Mouse (Mus musculus): ENCODE data around the gene Trim29. TPM values are rescaled to one million over a fixed set of nuclear protein-coding genes. Genes with fewer than 3 reads are reported as not detected.

Trim29 gene
- under 1 TPM in 1 of 2 experiments, not detected in 1; 0.10 TPM for total RNA-seq (2021)

DNA sequence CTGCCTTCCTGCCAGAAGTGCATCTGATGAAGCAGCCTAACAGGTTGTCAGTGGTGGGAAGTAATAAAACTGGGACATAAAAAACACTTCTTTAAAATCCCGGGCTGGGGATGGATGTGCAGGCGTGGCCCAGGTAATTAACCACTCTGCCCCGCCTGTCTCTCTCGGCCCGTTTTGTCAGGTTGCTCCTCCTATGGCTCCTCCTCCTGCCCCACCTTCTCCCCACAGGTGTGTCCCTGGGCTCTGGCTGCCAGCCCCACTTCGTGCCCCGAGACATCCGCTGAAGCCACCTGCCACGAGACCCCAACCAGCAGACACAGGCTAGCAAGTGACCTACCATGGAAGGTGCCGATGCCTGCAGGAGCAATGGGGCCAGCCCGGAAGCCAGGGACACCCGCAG is at the start of gene Trim29:
Trim29 (plus strand) TSS at position 311 of the 400 bp plus-strand sequence.
- intact Hi-C loops (cut with DNase I), result no loop called here
- no peak for DNase-seq (ENCODE audit: low spot score)

DNA sequence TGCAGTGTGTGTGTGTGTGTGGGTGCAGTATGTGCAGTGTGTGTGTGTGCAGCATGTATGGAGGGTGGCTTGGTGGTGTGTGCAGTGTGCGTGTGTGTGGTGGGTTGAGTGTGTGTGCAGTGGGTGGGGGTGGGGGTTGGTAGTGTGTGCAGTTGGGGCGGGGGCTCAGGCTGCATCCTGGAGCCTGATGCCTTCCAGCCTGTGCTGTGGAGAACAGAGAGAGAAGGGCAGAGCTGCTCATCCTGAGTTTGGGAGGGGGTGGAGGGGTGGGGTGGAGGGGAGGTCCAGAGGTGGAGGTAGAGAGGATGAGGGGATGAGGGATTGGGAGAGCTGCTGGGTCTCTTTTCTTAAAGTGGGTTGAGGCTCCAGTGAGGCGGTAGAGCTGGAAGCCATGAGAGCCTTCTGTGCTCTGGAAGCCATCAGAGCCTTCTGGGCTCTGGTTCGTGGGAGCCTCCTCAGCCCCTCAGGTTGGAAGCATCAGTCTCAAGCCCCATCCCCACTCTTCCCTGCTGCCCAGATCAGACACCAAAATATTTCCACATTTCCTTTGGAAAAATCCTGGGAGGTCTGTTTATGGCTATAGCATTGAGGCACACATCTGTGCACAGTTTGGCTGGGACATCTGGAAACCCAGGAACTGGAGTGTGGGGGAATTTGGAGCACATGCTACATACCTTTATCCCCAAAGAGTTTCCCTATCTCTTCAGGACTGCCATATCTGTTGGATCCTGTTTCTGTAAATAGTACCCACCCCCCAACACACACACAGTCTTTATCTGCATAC is 49.3 kb upstream of the Trim29 start:
- intact Hi-C loops (cut with DNase I), result loop anchor here (1.0 kb wide), 1 partner anchor 12 kb away; no protein-coding TSS in a partner anchor

DNA sequence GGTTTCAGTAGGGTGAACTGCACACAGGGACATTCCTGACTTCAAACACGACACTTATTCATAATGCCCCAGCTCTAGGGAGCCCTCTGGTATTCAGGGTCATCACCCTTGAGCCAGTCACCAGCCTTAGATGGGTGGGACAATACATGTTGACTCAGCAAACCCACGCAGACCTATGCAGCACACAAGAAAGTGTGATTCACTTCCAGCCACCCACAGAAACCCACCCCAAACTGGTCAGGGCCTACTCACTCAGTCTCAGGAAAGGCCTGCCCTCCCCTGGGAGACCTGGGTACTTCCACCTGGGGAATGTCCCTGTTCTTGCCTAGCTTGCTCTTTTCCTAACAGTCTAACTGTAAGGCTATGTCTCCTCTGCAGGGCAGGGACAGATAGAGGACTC is 48.7 kb upstream of the Trim29 start:
- intact Hi-C loops (cut with DNase I), result loop anchor here (1.0 kb wide), 1 partner anchor 11 kb away; no protein-coding TSS in a partner anchor
- no peak for DNase-seq (ENCODE audit: low spot score)

More for the DNA sequence above, 49.3 kb upstream of the Trim29 start:
- DNase-seq (ENCODE audit: low spot score), result no peak

- DNase-seq (ENCODE audit: low spot score), result no peak
- intact Hi-C loops (cut with DNase I), result no loop called here
Measured at GRCm38 (mm10) chr9:43262390-43262789, 48.3 kb upstream of the Trim29 start.

GRCm38 (mm10) chr9:43262811-43263550 is 47.7 kb upstream of the Trim29 start:
- intact Hi-C loops (cut with DNase I), result no loop called here
- DNase-seq (ENCODE audit: low spot score), result no peak

DNA sequence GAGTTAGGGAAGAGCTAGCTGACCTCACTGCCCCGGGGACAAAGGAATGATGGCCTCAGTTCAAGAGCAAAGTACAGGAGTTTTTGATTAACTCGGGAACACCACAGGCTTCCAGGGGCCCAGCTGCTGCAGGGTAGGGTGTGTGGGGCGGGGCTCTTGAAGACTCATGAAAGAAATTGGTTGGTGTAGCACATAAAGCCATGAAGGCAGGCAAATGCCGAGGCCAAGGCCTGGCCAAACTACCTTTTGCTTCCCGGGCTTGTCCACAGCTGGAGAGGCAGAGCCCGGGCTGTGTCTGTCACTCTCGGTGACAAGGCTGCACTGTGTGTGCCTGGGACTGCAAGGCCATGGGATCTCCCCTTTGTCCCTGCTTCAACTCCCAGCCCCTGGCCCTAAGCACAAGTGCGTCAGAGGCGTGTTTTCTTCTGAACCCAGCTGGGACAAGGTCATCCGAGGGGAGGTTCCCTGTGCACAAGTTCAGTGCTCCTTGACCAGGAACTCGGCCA is 46.6 kb upstream of the Trim29 start:
- intact Hi-C loops (cut with DNase I), result no loop called here
- peak; percentile 70 for DNase-seq (ENCODE audit: low spot score)

DNA sequence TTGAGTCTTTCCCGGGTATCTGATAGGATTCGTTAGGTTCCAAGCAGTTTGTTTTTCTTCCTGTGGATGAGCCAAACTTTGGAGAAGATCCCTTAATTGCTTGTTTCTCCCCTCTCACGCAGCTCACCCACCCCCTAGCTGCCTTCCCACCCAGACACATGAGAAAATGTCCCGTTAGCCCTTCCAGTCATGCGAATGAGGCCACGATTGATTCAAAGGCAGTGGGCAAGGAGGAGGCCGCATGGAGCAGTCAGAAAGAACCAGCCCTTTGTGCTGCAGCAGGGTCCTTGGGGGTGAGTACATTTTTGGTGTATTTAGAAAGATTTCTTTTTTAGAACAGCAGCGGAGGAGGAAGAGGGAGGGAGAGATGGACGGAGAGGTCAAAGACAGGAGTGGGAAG is 45.5 kb upstream of the Trim29 start:
- no peak for DNase-seq (ENCODE audit: low spot score)
- intact Hi-C loops (cut with DNase I), result loop anchor here (5.0 kb wide), 1 partner anchor 43 kb away; no protein-coding TSS in a partner anchor

DNA sequence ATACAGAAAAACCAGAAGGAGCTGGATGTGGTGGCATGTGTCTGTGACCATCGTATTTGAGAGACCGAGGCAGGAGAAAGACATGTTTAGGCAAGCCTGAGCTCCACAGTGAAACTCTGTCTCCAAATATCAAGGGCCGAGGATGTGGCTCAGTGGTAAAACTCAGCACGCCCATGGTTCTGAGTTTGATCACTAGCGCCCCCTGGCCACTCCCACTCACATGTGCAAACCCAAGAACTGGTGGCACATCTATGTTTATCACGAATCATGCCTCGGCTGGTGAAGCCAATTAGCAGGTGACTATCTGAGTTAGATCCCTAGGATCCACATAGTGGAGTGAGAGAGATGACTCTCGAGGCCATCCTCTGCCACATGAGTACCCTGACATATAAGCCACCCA is 43.3 kb upstream of the Trim29 start:
- intact Hi-C loops (cut with DNase I), result loop anchor here (5.0 kb wide), 1 partner anchor 45 kb away; no protein-coding TSS in a partner anchor
- no peak for DNase-seq (ENCODE audit: low spot score)

DNA sequence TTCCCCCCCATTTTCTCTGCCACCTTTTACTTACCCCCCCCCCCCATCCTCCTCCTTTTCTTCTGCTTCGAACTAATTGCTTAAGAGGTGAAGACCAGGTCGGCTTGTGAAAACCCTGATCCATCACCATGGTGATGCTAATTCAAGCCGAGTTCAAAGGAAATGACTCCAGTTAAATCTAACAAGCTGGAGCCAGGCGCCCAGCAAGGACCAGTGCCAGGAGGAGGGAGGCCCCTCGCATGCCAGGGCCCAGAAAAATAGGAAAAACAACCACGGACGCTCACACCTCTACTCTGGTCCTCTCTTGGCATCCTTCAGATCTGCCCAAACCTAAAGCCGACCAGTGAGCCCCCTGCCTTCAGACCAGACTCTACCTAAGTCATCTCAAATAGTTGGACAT is 41.5 kb upstream of the Trim29 start:
- no peak for DNase-seq (ENCODE audit: low spot score)
- intact Hi-C loops (cut with DNase I), result loop anchor here (5.0 kb wide), 1 partner anchor 47 kb away; no protein-coding TSS in a partner anchor

DNA sequence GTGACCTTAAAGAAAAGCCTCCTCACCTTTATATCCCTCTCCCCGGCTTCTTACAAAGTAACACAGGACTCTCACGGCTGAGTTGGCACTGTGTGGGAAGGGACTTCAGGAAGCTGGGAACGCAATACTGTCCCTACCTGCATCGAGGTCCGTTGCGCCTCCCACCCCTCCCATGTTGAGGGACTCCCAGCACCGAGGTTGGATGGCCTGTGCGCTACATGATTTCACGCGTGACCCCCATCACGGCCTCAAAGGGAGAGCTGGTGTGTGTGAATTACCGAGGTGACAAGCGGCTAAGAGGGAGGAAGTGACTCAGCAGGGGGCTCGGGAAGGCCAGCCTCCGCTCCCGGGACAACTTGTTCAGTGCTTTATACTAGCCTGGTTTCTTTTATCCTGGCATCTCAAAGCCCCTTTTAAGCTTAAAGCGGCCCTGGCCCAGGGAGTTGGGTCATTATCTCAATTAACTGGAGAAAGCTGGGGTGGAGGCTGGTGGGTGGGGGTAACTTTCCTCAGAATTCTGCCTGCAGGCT is 39.9 kb upstream of the Trim29 start:
- no peak for DNase-seq (ENCODE audit: low spot score)

GRCm38 (mm10) chr9:43271761-43272518 is 38.7 kb upstream of the Trim29 start:
- intact Hi-C loops (cut with DNase I), result no loop called here
- DNase-seq (ENCODE audit: low spot score), result no peak

More for the DNA sequence above, 39.9 kb upstream of the Trim29 start:
- intact Hi-C loops (cut with DNase I), result no loop called here

- DNase-seq (ENCODE audit: low spot score), result no peak
- intact Hi-C loops (cut with DNase I), result loop anchor here (1.0 kb wide), 1 partner anchor 12 kb away; no protein-coding TSS in a partner anchor
Measured at GRCm38 (mm10) chr9:43273735-43274134, 36.9 kb upstream of the Trim29 start.

DNA sequence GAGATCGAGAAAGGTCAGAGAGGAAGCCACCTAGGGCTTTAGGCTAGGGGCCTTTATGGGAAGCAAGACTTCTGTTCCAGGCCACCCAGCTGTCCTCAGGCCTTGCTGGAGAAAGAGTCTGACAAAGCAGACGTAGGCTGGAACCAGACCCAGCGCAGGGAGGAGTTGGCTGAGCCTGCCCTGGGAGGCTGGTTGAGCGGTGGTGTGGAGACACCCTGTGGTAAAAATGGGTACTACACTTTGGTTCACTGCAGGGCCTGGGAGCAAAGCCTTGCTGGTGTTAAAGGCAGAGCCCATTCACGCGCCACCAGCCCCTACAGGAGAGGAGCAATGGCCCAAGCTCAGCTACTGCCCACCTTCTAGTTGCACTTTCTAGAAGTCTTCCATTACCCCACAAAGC is 26.4 kb upstream of the Trim29 start:
- intact Hi-C loops (cut with DNase I), result loop anchor here (1.0 to 10.0 kb wide), 3 partner anchors 63 to 279 kb away; no protein-coding TSS in a partner anchor
- DNase-seq (ENCODE audit: low spot score), result peak; percentile 62

DNA sequence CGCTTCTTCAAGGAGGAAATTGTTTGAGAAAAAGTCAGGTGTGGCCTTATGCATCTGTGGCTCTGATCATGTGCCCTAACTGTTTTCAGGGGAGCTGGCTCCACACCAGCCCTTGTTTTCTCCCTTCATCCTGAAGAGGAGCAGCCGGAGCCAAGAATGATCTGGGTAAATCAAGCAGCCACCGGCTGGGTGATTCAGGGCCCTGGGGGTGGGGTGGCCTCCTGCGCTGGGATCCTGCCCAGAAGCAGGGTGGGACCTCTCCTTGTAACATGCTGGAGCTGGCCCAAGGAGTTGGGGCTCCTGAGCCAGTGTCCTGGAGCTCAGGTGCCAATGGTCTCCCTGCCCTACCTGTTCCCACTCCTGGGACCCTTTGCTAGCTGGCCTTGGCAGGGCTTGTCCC is 25.4 kb upstream of the Trim29 start:
- DNase-seq (ENCODE audit: low spot score), result no peak
- intact Hi-C loops (cut with DNase I), result loop anchor here (10.0 kb wide), 1 partner anchor 280 kb away; no protein-coding TSS in a partner anchor

- DNase-seq (ENCODE audit: low spot score), result no peak
- intact Hi-C loops (cut with DNase I), result loop anchor here (10.0 kb wide), 1 partner anchor 282 kb away; no protein-coding TSS in a partner anchor
Measured at GRCm38 (mm10) chr9:43286870-43287269, 23.8 kb upstream of the Trim29 start.

DNA sequence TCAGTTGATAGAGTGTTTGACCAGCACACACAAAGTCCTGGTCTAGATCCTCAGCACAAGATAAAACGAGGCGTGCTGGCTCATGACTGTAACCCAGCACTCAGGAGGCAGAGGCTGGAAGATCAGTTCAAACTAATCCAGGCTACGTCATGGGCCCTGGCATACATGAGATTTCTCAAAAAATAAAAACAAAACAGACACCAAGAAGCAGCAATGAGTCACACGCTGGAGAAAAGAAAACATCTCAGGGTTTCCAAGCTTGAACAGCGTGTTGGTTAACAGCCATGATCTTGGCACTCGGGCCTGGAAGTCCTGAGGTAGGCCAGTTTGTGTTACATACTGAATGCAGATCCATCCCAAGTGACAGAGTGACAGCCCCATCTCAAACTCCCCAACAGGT is 17.6 kb upstream of the Trim29 start:
- intact Hi-C loops (cut with DNase I), result no loop called here
- no peak for DNase-seq (ENCODE audit: low spot score)

GRCm38 (mm10) chr9:43300394-43300793 is 10.3 kb upstream of the Trim29 start:
- no peak for DNase-seq (ENCODE audit: low spot score)
- intact Hi-C loops (cut with DNase I), result no loop called here

GRCm38 (mm10) chr9:43302989-43303388 is 7.7 kb upstream of the Trim29 start:
- intact Hi-C loops (cut with DNase I), result no loop called here
- DNase-seq (ENCODE audit: low spot score), result no peak

GRCm38 (mm10) chr9:43305882-43306281 is 4.8 kb upstream of the Trim29 start:
- intact Hi-C loops (cut with DNase I), result no loop called here
- no peak for DNase-seq (ENCODE audit: low spot score)
